ENCODE assay signal across 23 mouse cellular contexts in the genomic region with DNA sequence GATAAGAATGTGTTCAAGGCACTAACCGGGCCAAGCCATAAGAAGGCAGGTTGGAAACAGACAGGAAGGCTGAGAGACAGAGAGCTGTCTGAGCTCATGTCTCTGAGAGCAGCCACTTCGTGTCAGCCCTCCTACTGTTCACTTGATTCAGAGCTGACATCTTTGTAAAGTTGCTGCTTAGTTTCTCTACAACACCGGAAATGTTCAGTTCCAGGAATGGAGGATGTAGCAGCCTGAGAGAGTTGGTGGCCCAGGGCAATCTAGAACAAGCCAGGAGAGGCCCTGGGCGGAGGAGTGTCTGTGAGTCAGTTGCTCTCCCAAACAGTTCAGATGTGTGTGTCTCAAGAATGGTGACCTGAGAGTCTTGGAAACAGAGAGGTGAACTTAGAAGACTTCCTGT.
A peak's percentile ranks its signal among the peaks of the same experiment; 100 is the strongest.
DNase-seq lines count a peak whose midpoint lies in the region; ATAC-seq and TF ChIP-seq lines count a peak whose summit lies in the region.
"Had no signal": no experiment of that assay in that cellular context is flagged by ENCODE, and none has a peak within 500 bp of the region (broad histone marks: within the 10 kb centered on the region; RNA-seq: fewer than 3 reads in every experiment).

No protein-coding gene starts in this region.

- no peak overlapping the region for H3K4me2 ChIP-seq in heart, embryonic 13.5 days
- H3K4me2 ChIP-seq: embryonic facial prominence, embryonic 12.5 days; hindbrain, embryonic 13.5 days; kidney, embryonic 15.5 days had no signal

- H3K27me3 ChIP-seq in heart, embryonic 13.5 days (replicated peaks): no peaks in the 10 kb centered on the region
- H3K27me3 ChIP-seq in heart, adult 2 months (ENCODE audit: control insufficient read depth, insufficient read depth, low read length): 0 out of 2 replicates have a peak, but pooled peaks cover under 1% of the 10 kb centered on the region
- H3K27me3 ChIP-seq in cerebellum, adult 2 months (ENCODE audit: control insufficient read depth, insufficient read depth, low read length): no peaks in the 10 kb centered on the region
- H3K27me3 ChIP-seq: CH12.LX; embryonic facial prominence, embryonic 12.5 days; hindbrain, embryonic 13.5 days; kidney, embryonic 15.5 days; Patski had no signal

- no peak for ATAC-seq in heart, embryonic 13.5 days (ENCODE audit: extremely low read depth, insufficient number of reproducible peaks, low FRiP score, low TSS enrichment)
- ATAC-seq in activated CD4-positive, CD25-positive, alpha-beta regulatory T cell, adult 4 months: peak; percentile 19
- ATAC-seq: forebrain, embryonic 16.5 days; hindbrain, postnatal 0 days; intestine, embryonic 16.5 days; Patski had no signal

- H3K79me2 ChIP-seq in heart, adult 2 months (replicated peaks; ENCODE audit: control insufficient read depth, insufficient read depth, low read length): no peaks in the 10 kb centered on the region

- no peak for TF ChIP-seq EP300 in heart, adult 2 months (IDR thresholded peaks at IDR 0.05; ENCODE audit: insufficient read depth, low read depth, low read length)

- peak overlapping the region; percentile 46; the same call in 1 of the 2 replicates for H3K27ac ChIP-seq in heart, embryonic 13.5 days (replicated peaks)
- H3K27ac ChIP-seq in heart, adult 2 months: no peak overlapping the region
- H3K27ac ChIP-seq in cerebellum, adult 2 months (ENCODE audit: insufficient read depth, low read length): no peak overlapping the region
- H3K27ac ChIP-seq: embryonic facial prominence, embryonic 12.5 days; hindbrain, embryonic 13.5 days; hindbrain, postnatal 0 days; kidney, embryonic 15.5 days had no signal

- TF ChIP-seq CTCF in heart, adult 2 months (IDR thresholded peaks at IDR 0.05): no peak
- TF ChIP-seq CTCF in cerebellum, adult 2 months (IDR thresholded peaks at IDR 0.05; ENCODE audit: borderline replicate concordance, insufficient read depth, low read depth, low read length): no peak

- H3K9me3 ChIP-seq in heart, embryonic 13.5 days: no peaks in the 10 kb centered on the region
- H3K9me3 ChIP-seq: embryonic facial prominence, embryonic 12.5 days; hindbrain, embryonic 13.5 days; kidney, embryonic 15.5 days had no signal

- H3K4me1 ChIP-seq in heart, embryonic 13.5 days: no peaks in the 10 kb centered on the region
- H3K4me1 ChIP-seq in heart, adult 2 months (ENCODE audit: control insufficient read depth, insufficient read depth, low read length): no peaks in the 10 kb centered on the region; the same call in 1 of the 2 replicates
- no peaks in the 10 kb centered on the region for H3K4me1 ChIP-seq in cerebellum, adult 2 months (ENCODE audit: control insufficient read depth, insufficient read depth, low read length)
- H3K4me1 ChIP-seq: embryonic facial prominence, embryonic 12.5 days; hindbrain, embryonic 13.5 days; kidney, embryonic 15.5 days had no signal

- H3K9ac ChIP-seq in heart, embryonic 13.5 days: no peak overlapping the region
- H3K9ac ChIP-seq in heart, adult 2 months (ENCODE audit: low read depth, low read length): no peak overlapping the region
- H3K9ac ChIP-seq: embryonic facial prominence, embryonic 12.5 days; hindbrain, embryonic 13.5 days; kidney, embryonic 15.5 days had no signal

- no peak overlapping the region for H3K4me3 ChIP-seq in heart, embryonic 13.5 days
- no peak overlapping the region for H3K4me3 ChIP-seq in heart, adult 2 months
- no peak overlapping the region for H3K4me3 ChIP-seq in cerebellum, adult 2 months (replicated peaks; ENCODE audit: insufficient read depth, low read depth, low read length)
- H3K4me3 ChIP-seq: embryonic facial prominence, embryonic 12.5 days; hindbrain, embryonic 13.5 days; kidney, embryonic 15.5 days had no signal

- peak; percentile 81 for DNase-seq in heart, adult 11 months
- no peak for DNase-seq in heart, postnatal 10 days
- no peak for DNase-seq in heart, adult 2 months
- DNase-seq in CD4-positive, CD25-positive, alpha-beta regulatory T cell, adult 2 months (ENCODE audit: low read depth, low spot score): peak; percentile 10
- no peak for DNase-seq in layer of hippocampus, postnatal 25 days (ENCODE audit: extremely low spot score in 1 of 2, low spot score in 1 of 2)
- no peak for DNase-seq in cerebellum, adult 2 months
- DNase-seq: adrenal gland, postnatal 10 days; B cell, adult 2 months; cerebellum, adult 11 months; cerebellum, adult 9-10 months; cerebellum, postnatal 25 days; gastrocnemius, postnatal 14 days; kidney, adult 2 months had no signal

- no peak for TF ChIP-seq POLR2A in heart, adult 2 months (IDR thresholded peaks at IDR 0.05; ENCODE audit: insufficient read depth, low read depth, low read length)
- no peak for TF ChIP-seq POLR2A in cerebellum, adult 2 months (IDR thresholded peaks at IDR 0.05; ENCODE audit: borderline replicate concordance, insufficient read depth, low read length)

- no peaks in the 10 kb centered on the region for H3K36me3 ChIP-seq in heart, embryonic 13.5 days
- no peaks in the 10 kb centered on the region for H3K36me3 ChIP-seq in heart, adult 2 months (ENCODE audit: control insufficient read depth, insufficient read depth, low read length)
- H3K36me3 ChIP-seq: embryonic facial prominence, embryonic 12.5 days; hindbrain, embryonic 13.5 days had no signal

- 41% methylated on average over 4 of the region's 4 CpGs for WGBS in heart, embryonic 13.5 days
- WGBS in heart, adult 2 months: 40% methylated on average over 4 of the region's 4 CpGs
- 69% methylated on average over 4 of the region's 4 CpGs for WGBS in cerebellum, adult 2 months

- intact Hi-C loops in heart, postnatal 10 days (cut with DNase I): no loop called here
- intact Hi-C loops in heart, adult 2 months (cut with DNase I): no loop called here

Comparison
In these comparisons a context has a peak if more than half of its experiments do, and no peak if none do; other contexts are left out.
1. DNase-seq: peak in heart, adult 11 months (single experiment) and CD4-positive, CD25-positive, alpha-beta regulatory T cell, adult 2 months (single experiment); none in heart, postnatal 10 days (0 of 2), heart, adult 2 months (0 of 2), layer of hippocampus, postnatal 25 days (0 of 2) and cerebellum, adult 2 months (0 of 2).